Mouse (Mus musculus) granulocyte monocyte progenitor cell, adult 5-6 weeks (primary cell): ENCODE results near the gene Kcng3. TPM values are rescaled to one million over a fixed set of nuclear protein-coding genes. Genes with fewer than 3 reads are reported as not detected.

Experiments
- ATAC-seq: replicated peaks from 2 replicates; pipeline ENCODE4 v1.8.0; 2016; ENCODE audit warnings: mild to moderate bottlenecking, moderate TSS enrichment, inconsistent platforms; ENCODE audit not compliant: poor library complexity, severe bottlenecking
- total RNA-seq, 2 experiments: library from RNA; stranded (forward) in 1 of 2; stranded (reverse) in 1 of 2; fragments of 200-712, 200-1000 nt in 1 of 2; fragments of >200 nt in 1 of 2; fragmentation: Nextera tagmentation in 1 of 2; gene quantifications; 2 replicates each; pipeline ENCODE4 v1.2.3; 2014 to 2017

The Kcng3 gene
- total RNA-seq, 2 experiments from 2014 or later: not detected

- ATAC-seq: peak; percentile 92
Measured at GRCm38 (mm10) chr17:83563703-83564111, 68.0 kb downstream of the Kcng3 start.

- ATAC-seq: no peak
Measured at GRCm38 (mm10) chr17:83562153-83563010, 69.3 kb downstream of the Kcng3 start.

- ATAC-seq: no peak
Measured at GRCm38 (mm10) chr17:83559081-83559480, 72.6 kb downstream of the Kcng3 start.

- ATAC-seq: peak; percentile 68
Measured at GRCm38 (mm10) chr17:83555836-83556235, 75.9 kb downstream of the Kcng3 start.

GRCm38 (mm10) chr17:83554997-83555396 lies 76.7 kb downstream of the Kcng3 start:
- no peak for ATAC-seq

GRCm38 (mm10) chr17:83548501-83549233 lies 83.0 kb downstream of the Kcng3 start:
- ATAC-seq: peak; percentile 90

- ATAC-seq: no peak
Measured at GRCm38 (mm10) chr17:83547145-83547544, 84.5 kb downstream of the Kcng3 start.

GRCm38 (mm10) chr17:83545756-83546742 lies 85.6 kb downstream of the Kcng3 start:
- no peak for ATAC-seq

- ATAC-seq: no peak
Measured at GRCm38 (mm10) chr17:83545259-83545658, 86.4 kb downstream of the Kcng3 start.

GRCm38 (mm10) chr17:83542424-83542823 lies 89.3 kb downstream of the Kcng3 start:
- no peak for ATAC-seq

- no peak for ATAC-seq
Measured at GRCm38 (mm10) chr17:83539262-83540037, 92.2 kb downstream of the Kcng3 start.

- no peak for ATAC-seq
Measured at GRCm38 (mm10) chr17:83538694-83539093, 93.0 kb downstream of the Kcng3 start.

- no peak for ATAC-seq
Measured at GRCm38 (mm10) chr17:83538141-83538540, 93.6 kb downstream of the Kcng3 start.

Other genes with a start within 250 kb of the Kcng3 start
- 206 and 241 TPM in 2 replicates for gene Cox7a2l, start 114.6 kb downstream of the Kcng3 start, total RNA-seq (2014; fragmentation: Nextera tagmentation)
- gene Cox7a2l, start 114.6 kb downstream of the Kcng3 start, total RNA-seq (2017): 194 and 229 TPM in 2 replicates
- 21.3 and 30.7 TPM in 2 replicates for gene Mta3, start 74.3 kb upstream of the Kcng3 start, total RNA-seq (2014; fragmentation: Nextera tagmentation)
- gene Mta3, start 74.3 kb upstream of the Kcng3 start, total RNA-seq (2017): 15.2 and 21.1 TPM in 2 replicates
- 36.7 and 42.2 TPM in 2 replicates for gene Haao, start 216.1 kb upstream of the Kcng3 start, total RNA-seq (2014; fragmentation: Nextera tagmentation)
- 17.0 and 26.2 TPM in 2 replicates for gene Haao, start 216.1 kb upstream of the Kcng3 start, total RNA-seq (2017)